Mouse (Mus musculus): ENCODE data around the gene Bcat1. TPM values are rescaled to one million over a fixed set of nuclear protein-coding genes. Genes with fewer than 3 reads are reported as not detected.

Gene Bcat1
- polyA plus RNA-seq, 1 experiment from 2014 or later, result not detected

GRCm38 (mm10) chr6:145052669-145053068 lies 23.3 kb downstream of the Bcat1 start:
- 47% methylated on average over 2 of the region's 2 CpGs for WGBS (ENCODE audit: missing documents)
- Histone ChIP-seq H3K36me3 (ENCODE audit: inconsistent target) (no peaks in the 10 kb centered on the region), H3K4me3 (ENCODE audit: inconsistent target) (no peak overlapping the region)

GRCm38 (mm10) chr6:145050899-145051298 lies 25.1 kb downstream of the Bcat1 start:
- Histone ChIP-seq H3K27ac (no peak overlapping the region), H3K4me3 (ENCODE audit: inconsistent target) (no peak overlapping the region), H3K36me3 (ENCODE audit: inconsistent target) (no peaks in the 10 kb centered on the region), H3K79me2 (ENCODE audit: inconsistent target) (no peaks in the 10 kb centered on the region)
- WGBS (ENCODE audit: missing documents), result 93% methylated on average over 3 of the region's 3 CpGs

More at GRCm38 (mm10) chr6:145052669-145053068, 23.3 kb downstream of the Bcat1 start:
- no peaks in the 10 kb centered on the region for H3K79me2 ChIP-seq (ENCODE audit: inconsistent target)
- H3K27ac ChIP-seq, result no peak overlapping the region

GRCm38 (mm10) chr6:145048131-145048997 lies 27.6 kb downstream of the Bcat1 start:
- no peak overlapping the region for H3K27ac ChIP-seq
- H3K79me2 ChIP-seq (ENCODE audit: inconsistent target), result no peaks in the 10 kb centered on the region
- no peaks in the 10 kb centered on the region for H3K36me3 ChIP-seq (ENCODE audit: inconsistent target)
- WGBS (ENCODE audit: missing documents), result 22% methylated on average over 55 of the region's 64 CpGs
- no peak overlapping the region for H3K4me3 ChIP-seq (ENCODE audit: inconsistent target)

GRCm38 (mm10) chr6:145047445-145047857 lies 28.5 kb downstream of the Bcat1 start:
- Histone ChIP-seq H3K4me3 (ENCODE audit: inconsistent target) (no peak overlapping the region), H3K27ac (no peak overlapping the region), H3K36me3 (ENCODE audit: inconsistent target) (no peaks in the 10 kb centered on the region), H3K79me2 (ENCODE audit: inconsistent target) (no peaks in the 10 kb centered on the region)
- 30% methylated on average over 15 of the region's 15 CpGs for WGBS (ENCODE audit: missing documents)

GRCm38 (mm10) chr6:145046266-145046890 lies 29.6 kb downstream of the Bcat1 start:
- H3K36me3 ChIP-seq (ENCODE audit: inconsistent target), result no peaks in the 10 kb centered on the region
- no peak overlapping the region for H3K27ac ChIP-seq
- no peak overlapping the region for H3K4me3 ChIP-seq (ENCODE audit: inconsistent target)
- H3K79me2 ChIP-seq (ENCODE audit: inconsistent target), result no peaks in the 10 kb centered on the region
- 79% methylated on average over 13 of the region's 13 CpGs for WGBS (ENCODE audit: missing documents)

- 87% methylated on average over 20 of the region's 20 CpGs for WGBS (ENCODE audit: missing documents)
- Histone ChIP-seq H3K79me2 (ENCODE audit: inconsistent target) (no peaks in the 10 kb centered on the region), H3K27ac (no peak overlapping the region), H3K36me3 (ENCODE audit: inconsistent target) (no peaks in the 10 kb centered on the region), H3K4me3 (ENCODE audit: inconsistent target) (no peak overlapping the region)
Measured at GRCm38 (mm10) chr6:145044916-145045574, 30.9 kb downstream of the Bcat1 start.

- Histone ChIP-seq H3K79me2 (ENCODE audit: inconsistent target) (no peaks in the 10 kb centered on the region), H3K27ac (no peak overlapping the region), H3K4me3 (ENCODE audit: inconsistent target) (no peak overlapping the region), H3K36me3 (ENCODE audit: inconsistent target) (no peaks in the 10 kb centered on the region)
- 32% methylated on average over 7 of the region's 7 CpGs for WGBS (ENCODE audit: missing documents)
Measured at GRCm38 (mm10) chr6:145040732-145041131, 35.3 kb downstream of the Bcat1 start.

- no peak overlapping the region for H3K4me3 ChIP-seq (ENCODE audit: inconsistent target)
- H3K27ac ChIP-seq, result no peak overlapping the region
- WGBS (ENCODE audit: missing documents), result 87% methylated on average over 1 of the region's 1 CpGs
- H3K36me3 ChIP-seq (ENCODE audit: inconsistent target), result no peaks in the 10 kb centered on the region
- no peaks in the 10 kb centered on the region for H3K79me2 ChIP-seq (ENCODE audit: inconsistent target)
Measured at GRCm38 (mm10) chr6:145037626-145038025, 38.4 kb downstream of the Bcat1 start.

- 98% methylated on average over 9 of the region's 9 CpGs for WGBS (ENCODE audit: missing documents)
- Histone ChIP-seq H3K4me3 (ENCODE audit: inconsistent target) (no peak overlapping the region), H3K79me2 (ENCODE audit: inconsistent target) (no peaks in the 10 kb centered on the region), H3K27ac (no peak overlapping the region), H3K36me3 (ENCODE audit: inconsistent target) (no peaks in the 10 kb centered on the region)
Measured at GRCm38 (mm10) chr6:145035412-145035811, 40.6 kb downstream of the Bcat1 start.

GRCm38 (mm10) chr6:145030587-145030986 lies 45.4 kb downstream of the Bcat1 start:
- no peaks in the 10 kb centered on the region for H3K36me3 ChIP-seq (ENCODE audit: inconsistent target)
- no peak overlapping the region for H3K4me3 ChIP-seq (ENCODE audit: inconsistent target)
- H3K79me2 ChIP-seq (ENCODE audit: inconsistent target), result no peaks in the 10 kb centered on the region
- WGBS (ENCODE audit: missing documents), result 67% methylated on average over 8 of the region's 9 CpGs
- H3K27ac ChIP-seq, result no peak overlapping the region

GRCm38 (mm10) chr6:145023990-145024389 lies 52.0 kb downstream of the Bcat1 start:
- Histone ChIP-seq H3K27ac (no peak overlapping the region), H3K4me3 (ENCODE audit: inconsistent target) (no peak overlapping the region), H3K36me3 (ENCODE audit: inconsistent target) (no peaks in the 10 kb centered on the region), H3K79me2 (ENCODE audit: inconsistent target) (no peaks in the 10 kb centered on the region)
- WGBS (ENCODE audit: missing documents), result 94% methylated on average over 8 of the region's 8 CpGs

GRCm38 (mm10) chr6:145022966-145023725 lies 52.8 kb downstream of the Bcat1 start:
- Histone ChIP-seq H3K4me3 (ENCODE audit: inconsistent target) (no peak overlapping the region), H3K36me3 (ENCODE audit: inconsistent target) (no peaks in the 10 kb centered on the region), H3K27ac (no peak overlapping the region), H3K79me2 (ENCODE audit: inconsistent target) (no peaks in the 10 kb centered on the region)
- WGBS (ENCODE audit: missing documents), result 80% methylated on average over 14 of the region's 14 CpGs

- no peak overlapping the region for H3K27ac ChIP-seq
- no peaks in the 10 kb centered on the region for H3K36me3 ChIP-seq (ENCODE audit: inconsistent target)
- no peaks in the 10 kb centered on the region for H3K79me2 ChIP-seq (ENCODE audit: inconsistent target)
- 83% methylated on average over 5 of the region's 5 CpGs for WGBS (ENCODE audit: missing documents)
- H3K4me3 ChIP-seq (ENCODE audit: inconsistent target), result no peak overlapping the region
Measured at GRCm38 (mm10) chr6:145022349-145022748, 53.6 kb downstream of the Bcat1 start.

- WGBS (ENCODE audit: missing documents), result 70% methylated on average over 4 of the region's 4 CpGs
- Histone ChIP-seq H3K36me3 (ENCODE audit: inconsistent target) (no peaks in the 10 kb centered on the region), H3K4me3 (ENCODE audit: inconsistent target) (no peak overlapping the region), H3K27ac (no peak overlapping the region), H3K79me2 (ENCODE audit: inconsistent target) (no peaks in the 10 kb centered on the region)
Measured at GRCm38 (mm10) chr6:145020553-145020952, 55.4 kb downstream of the Bcat1 start.

Data from macrophage (primary cell).